Comparison of ENCODE assay signal across 8 mouse cellular contexts in the genomic region with DNA sequence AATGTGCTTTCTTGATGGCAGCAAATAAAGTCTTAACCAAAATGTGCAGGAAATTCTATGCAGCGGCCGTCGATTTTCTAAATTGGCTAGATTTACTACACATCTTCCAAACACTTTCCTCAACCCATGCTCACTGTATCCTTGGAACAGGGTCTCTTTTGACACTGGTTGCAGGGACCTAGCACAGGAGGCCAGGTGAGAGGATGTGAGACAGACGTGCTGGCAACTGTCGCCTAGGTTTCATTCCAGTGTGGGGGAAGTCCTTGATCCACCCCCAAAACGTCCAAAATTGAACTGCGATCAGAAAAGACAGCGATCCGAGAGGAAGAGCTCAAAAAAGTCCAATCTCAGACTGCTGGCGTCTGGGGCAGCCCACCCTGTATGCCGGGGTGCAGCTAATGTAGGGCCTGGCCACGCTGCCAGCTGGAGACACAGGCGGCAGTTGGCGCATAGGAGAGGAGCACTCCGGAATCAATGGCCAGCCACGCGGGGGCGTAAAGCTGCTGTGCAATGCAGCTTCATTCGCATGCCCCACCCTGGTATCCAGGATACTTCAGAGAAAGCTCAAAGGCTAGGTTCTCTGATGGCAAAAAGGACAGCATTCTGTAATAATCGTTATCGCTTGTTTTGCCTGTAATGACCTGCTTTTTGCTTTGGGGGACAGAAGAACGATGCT. TPM values are rescaled to one million over a fixed set of nuclear protein-coding genes. Genes with fewer than 3 reads are reported as not detected.
DNase-seq lines count a peak whose midpoint lies in the region; ATAC-seq lines count a peak whose summit lies in the region.

No protein-coding gene starts in this region.

- H3K9me3 ChIP-seq in forebrain, embryonic 14.5 days (replicated peaks; ENCODE audit: control insufficient read depth, low read length): no peaks in the 10 kb centered on the region

- peak overlapping the region; percentile 38 for H3K4me2 ChIP-seq in forebrain, embryonic 14.5 days (ENCODE audit: low read length)

- H3K4me3 ChIP-seq in forebrain, embryonic 14.5 days (ENCODE audit: low read depth, low read length): no peak overlapping the region

- peak; percentile 89 for ATAC-seq in forebrain, embryonic 14.5 days
- ATAC-seq in neutrophil, adult 5-6 weeks (ENCODE audit: extremely low read depth, insufficient number of reproducible peaks, low FRiP score, poor library complexity, severe bottlenecking): peak; percentile 70

- H3K4me1 ChIP-seq in forebrain, embryonic 14.5 days (ENCODE audit: control insufficient read depth, insufficient read depth, low read length): peaks cover 3% of the 10 kb centered on the region; the same call in 1 of the 2 replicates

- DNase-seq in CD4-positive, CD25-positive, alpha-beta regulatory T cell, adult 2 months (ENCODE audit: low read depth, low spot score): peak; percentile 83
- peak; percentile 51 for DNase-seq in c-Kit-positive CD71-negative TER-119-negative erythroid progenitor cells, embryonic 14.5 days (ENCODE audit: low read depth)
- peak; percentile 90 for DNase-seq in forebrain, embryonic 14.5 days (ENCODE audit: low spot score)
- DNase-seq in heart, postnatal 14 days: peak; percentile 74 to 82
- peak; percentile 62 to 71 for DNase-seq in layer of hippocampus, adult 18-20 months (ENCODE audit: low spot score in 2 of 2)
- peak; percentile 72 to 73 for DNase-seq in lung, adult 18-20 months
- DNase-seq in testis, postnatal 14 days (ENCODE audit: low spot score): peak; percentile 33

- peak overlapping the region; percentile 51; the same call in 1 of the 2 replicates for H3K9ac ChIP-seq in forebrain, embryonic 14.5 days (ENCODE audit: low read length)

- H3K27me3 ChIP-seq in forebrain, embryonic 14.5 days (replicated peaks; ENCODE audit: control insufficient read depth, insufficient read depth, low read length): no peaks in the 10 kb centered on the region

- WGBS in forebrain, embryonic 14.5 days: 22% methylated on average over 22 of the region's 22 CpGs

- H3K27ac ChIP-seq in forebrain, embryonic 14.5 days (ENCODE audit: low read depth, low read length): no peak overlapping the region

- H3K36me3 ChIP-seq in forebrain, embryonic 14.5 days (ENCODE audit: control insufficient read depth, insufficient read depth, low read length): no peaks in the 10 kb centered on the region

- intact Hi-C loops in heart, postnatal 14 days (cut with DNase I): loop anchor here (10.0 kb wide), 1 partner anchor 49 kb away; no protein-coding TSS in a partner anchor

RNA-seq across cellular contexts. Expression of a gene that starts 3.6 kb away (rescaled TPM):
- not detected in 2 replicates for polyA plus RNA-seq in forebrain, embryonic 14.5 days (2014; fragmentation: Nextera tagmentation; extraction: Ambion mirVana)
- total RNA-seq in heart, postnatal 14 days (2021): not detected
- total RNA-seq in layer of hippocampus, adult 18-20 months (2021): under 1 TPM in 1 of 2 experiments, not detected in 1; 0.64 TPM
- not detected in 2 replicates for total RNA-seq in neutrophil, adult 5-6 weeks (2017)

RNA-seq across cellular contexts. Expression of a gene that starts 10.3 kb away (rescaled TPM):
- not detected in 2 replicates for polyA plus RNA-seq in forebrain, embryonic 14.5 days (2014; fragmentation: Nextera tagmentation; extraction: Ambion mirVana)
- not detected for total RNA-seq in heart, postnatal 14 days (2021)
- total RNA-seq in layer of hippocampus, adult 18-20 months (2021): not detected
- not detected in 2 replicates for total RNA-seq in neutrophil, adult 5-6 weeks (2017)

RNA-seq across cellular contexts. Expression of a gene that starts 14.3 kb away (rescaled TPM):
- polyA plus RNA-seq in forebrain, embryonic 14.5 days (2014; fragmentation: Nextera tagmentation; extraction: Ambion mirVana): 147 TPM in 2 replicates
- 100 to 1,000 TPM in 1 of 2 experiments, 10 to 100 TPM in 1; 96.1 to 101 TPM for total RNA-seq in heart, postnatal 14 days (2021)
- total RNA-seq in layer of hippocampus, adult 18-20 months (2021): 100 to 1,000 TPM; 101 to 103 TPM
- total RNA-seq in neutrophil, adult 5-6 weeks (2017): 34.7 and 45.9 TPM in 2 replicates

Comparison
In these comparisons a context has a peak if more than half of its experiments do, and no peak if none do; other contexts are left out.
1. DNase-seq: peak in every context shown above with its lines; median percentile 90 in forebrain, embryonic 14.5 days; 83 in CD4-positive, CD25-positive, alpha-beta regulatory T cell, adult 2 months; 78 in heart, postnatal 14 days; 72 in lung, adult 18-20 months; 66 in layer of hippocampus, adult 18-20 months; 51 in c-Kit-positive CD71-negative TER-119-negative erythroid progenitor cells, embryonic 14.5 days; 33 in testis, postnatal 14 days.